Mouse (Mus musculus): ENCODE data around the gene Zfp143.
"Not testable (repeated sequence)": the region's sequence is repeated elsewhere in the genome, so short reads cannot be mapped to it uniquely, and the experiment has no call there.

The Zfp143 gene

GRCm38 (mm10) chr7:110096332-110096731, 35.3 kb downstream of the Zfp143 start:
- DNase-seq (ENCODE audit: low read depth): peak; percentile 48

GRCm38 (mm10) chr7:110097106-110097793, 36.2 kb downstream of the Zfp143 start:
- no peak for DNase-seq (ENCODE audit: low read depth)

- no peak for DNase-seq (ENCODE audit: low read depth)
Measured at GRCm38 (mm10) chr7:110100854-110101253, 39.8 kb downstream of the Zfp143 start.

GRCm38 (mm10) chr7:110101266-110101665, 40.2 kb downstream of the Zfp143 start:
- no peak for DNase-seq (ENCODE audit: low read depth)

- no peak for DNase-seq (ENCODE audit: low read depth)
Measured at GRCm38 (mm10) chr7:110105041-110105440, 44.0 kb downstream of the Zfp143 start.

GRCm38 (mm10) chr7:110106633-110107032, 45.6 kb downstream of the Zfp143 start:
- DNase-seq (ENCODE audit: low read depth): peak; percentile 57

- not testable (repeated sequence) for DNase-seq (ENCODE audit: low read depth)
Measured at GRCm38 (mm10) chr7:110108524-110108923, 47.5 kb downstream of the Zfp143 start.

- DNase-seq (ENCODE audit: low read depth): peak; percentile 96
Measured at GRCm38 (mm10) chr7:110108967-110109610, 48.1 kb downstream of the Zfp143 start.

GRCm38 (mm10) chr7:110110061-110110656, 49.1 kb downstream of the Zfp143 start:
- peak; percentile 62 for DNase-seq (ENCODE audit: low read depth)

GRCm38 (mm10) chr7:110114699-110115098, 53.7 kb downstream of the Zfp143 start:
- DNase-seq (ENCODE audit: low read depth): peak; percentile 90

- DNase-seq (ENCODE audit: low read depth): no peak
Measured at GRCm38 (mm10) chr7:110116731-110117291, 55.8 kb downstream of the Zfp143 start.

- no peak for DNase-seq (ENCODE audit: low read depth)
Measured at GRCm38 (mm10) chr7:110118448-110118847, 57.4 kb downstream of the Zfp143 start.

GRCm38 (mm10) chr7:110120157-110120784, 59.3 kb downstream of the Zfp143 start:
- peak; percentile 44 for DNase-seq (ENCODE audit: low read depth)

- no peak for DNase-seq (ENCODE audit: low read depth)
Measured at GRCm38 (mm10) chr7:110121162-110121515, 60.1 kb downstream of the Zfp143 start.

GRCm38 (mm10) chr7:110121516-110122288, 60.7 kb downstream of the Zfp143 start, which contains the start of gene Wee1:
Gene Wee1 (plus strand): TSS chr7:110122046.
- DNase-seq (ENCODE audit: low read depth): peak; percentile 98

- no peak for DNase-seq (ENCODE audit: low read depth)
Measured at GRCm38 (mm10) chr7:110122289-110122564, 61.2 kb downstream of the Zfp143 start.

GRCm38 (mm10) chr7:110122565-110123422, 61.8 kb downstream of the Zfp143 start:
- DNase-seq (ENCODE audit: low read depth): peak; percentile 63

- peak; percentile 64 for DNase-seq (ENCODE audit: low read depth)
Measured at GRCm38 (mm10) chr7:110123844-110124555, 63.0 kb downstream of the Zfp143 start.

GRCm38 (mm10) chr7:110128566-110128965, 67.5 kb downstream of the Zfp143 start:
- DNase-seq (ENCODE audit: low read depth): peak; percentile 86

GRCm38 (mm10) chr7:110132272-110132671, 71.3 kb downstream of the Zfp143 start:
- DNase-seq (ENCODE audit: low read depth): not testable (repeated sequence)
